Mouse (Mus musculus) liver, embryonic 11.5 days (tissue): ENCODE measurements around the gene Gpsm3. TPM values are rescaled to one million over a fixed set of nuclear protein-coding genes. Genes with fewer than 3 reads are reported as not detected.
"Not testable (repeated sequence)": the region's sequence is repeated elsewhere in the genome, so short reads cannot be mapped to it uniquely, and the experiment has no call there.

ENCODE experiments used
- ATAC-seq: fragments of 200-750 bp; cut with Nextera tagmentation; replicated peaks from 2 replicates; pipeline ENCODE4 v1.8.0; 2017; ENCODE audit warnings: moderate number of reproducible peaks, mild to moderate bottlenecking, moderate TSS enrichment, moderate library complexity; ENCODE audit not compliant: low FRiP score
- DNase-seq: peaks from one replicate; pipeline ENCODE4 v3.0.0-alpha.2; 2017; ENCODE audit warnings: low spot score
- H3K27ac ChIP-seq: fragments of 300-500 bp; sonication (generic); 2 replicates; pipeline ENCODE4 v1.5.1; 2014; ENCODE audit warnings: mild to moderate bottlenecking, low read depth, low read length, control low read depth
- H3K27me3 ChIP-seq: fragments of 300-500 bp; sonication (generic); replicated peaks from 2 replicates; pipeline ENCODE4 v1.6.1; 2014; ENCODE audit warnings: low read length, mixed read lengths; ENCODE audit not compliant: control insufficient read depth, insufficient read depth
- H3K36me3 ChIP-seq: fragments of 300-500 bp; sonication (generic); 2 replicates; pipeline ENCODE4 v1.6.1; 2014; ENCODE audit warnings: mild to moderate bottlenecking, low read length, moderate library complexity, mixed read lengths; ENCODE audit not compliant: control insufficient read depth, insufficient read depth
- H3K4me1 ChIP-seq: fragments of 300-500 bp; sonication (generic); replicated peaks from 2 replicates; pipeline ENCODE4 v1.6.1; 2014; ENCODE audit warnings: low read length, mixed read lengths; ENCODE audit not compliant: control insufficient read depth, insufficient read depth
- H3K4me2 ChIP-seq: fragments of 300-500 bp; sonication (generic); 2 replicates; pipeline ENCODE4 v1.6.1; 2014; ENCODE audit warnings: mild to moderate bottlenecking, control low read depth, moderate library complexity
- H3K4me3 ChIP-seq: fragments of 300-500 bp; sonication (generic); 2 replicates; pipeline ENCODE4 v1.5.1; 2014; ENCODE audit warnings: low read depth, low read length, control low read depth
- H3K9ac ChIP-seq: fragments of 300-500 bp; sonication (generic); 2 replicates; pipeline ENCODE4 v1.6.1; 2014; ENCODE audit warnings: low read depth, low read length, control low read depth
- H3K9me3 ChIP-seq: fragments of 300-500 bp; sonication (generic); 2 replicates; pipeline ENCODE4 v1.6.1; 2016; ENCODE audit warnings: low read length, inconsistent platforms, mixed read lengths; ENCODE audit not compliant: control insufficient read depth
- WGBS: fragments of 180-500 bp; shearing (Covaris S2); extraction: QIAGEN DNeasy Blood & Tissue Kit; methylation state at CpG from one replicate; pipeline ENCODE4 v1.1.7; 2014; 5-methylcytosine and 5-hydroxymethylcytosine counted together
- polyA plus RNA-seq: library from polyadenylated mRNA; unstranded; fragments of >200 nt; fragmentation: Nextera tagmentation; extraction: Ambion mirVana; gene quantifications from 2 replicates; pipeline ENCODE4 v1.2.1, GENCODE M21; 2014

The Gpsm3 gene
- 18.5 and 19.8 TPM in 2 replicates for polyA plus RNA-seq

DNA sequence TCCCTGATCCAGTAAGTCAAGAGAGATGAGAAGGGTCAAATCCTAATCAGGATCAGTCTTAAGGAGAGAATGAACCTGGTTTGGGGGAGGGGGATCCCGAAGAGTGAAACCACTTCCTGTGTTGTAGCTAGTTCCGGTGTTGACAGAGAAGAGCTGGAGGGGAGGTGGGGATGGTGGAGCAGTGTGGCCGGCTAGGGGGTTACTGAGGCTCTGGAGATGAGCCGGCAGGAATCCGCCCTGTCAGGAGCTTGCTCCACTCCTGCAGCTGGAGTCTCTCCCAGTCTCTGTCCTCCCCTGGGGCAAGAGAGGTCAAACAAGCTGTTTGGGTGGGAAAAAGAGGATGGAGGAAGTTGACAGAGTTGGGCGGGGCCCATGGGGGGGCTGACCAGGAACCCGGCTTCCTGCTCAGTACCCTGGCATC is at the start of gene Gpsm3:
Gpsm3 (plus strand) TSS at position 126 of the 421 bp plus-strand sequence.
- DNase-seq (no peak), ATAC-seq (no peak)
- peak within 1 kb of the TSS; percentile 91 for H3K4me3 ChIP-seq
- H3K9me3 ChIP-seq = no peaks in the 10 kb centered on the region
- peak within 1 kb of the TSS; percentile 96 for H3K9ac ChIP-seq
- no peaks in the 10 kb centered on the region for H3K27me3 ChIP-seq
- WGBS = 3% methylated on average over 7 of the region's 7 CpGs
- no peaks in the 10 kb centered on the region; the same call in 1 of the 2 replicates for H3K36me3 ChIP-seq
- H3K4me2 ChIP-seq = peak within 1 kb of the TSS; percentile 100
- peaks cover 54% of the 10 kb centered on the region for H3K4me1 ChIP-seq
- H3K27ac ChIP-seq = peak within 1 kb of the TSS; percentile 95

DNA sequence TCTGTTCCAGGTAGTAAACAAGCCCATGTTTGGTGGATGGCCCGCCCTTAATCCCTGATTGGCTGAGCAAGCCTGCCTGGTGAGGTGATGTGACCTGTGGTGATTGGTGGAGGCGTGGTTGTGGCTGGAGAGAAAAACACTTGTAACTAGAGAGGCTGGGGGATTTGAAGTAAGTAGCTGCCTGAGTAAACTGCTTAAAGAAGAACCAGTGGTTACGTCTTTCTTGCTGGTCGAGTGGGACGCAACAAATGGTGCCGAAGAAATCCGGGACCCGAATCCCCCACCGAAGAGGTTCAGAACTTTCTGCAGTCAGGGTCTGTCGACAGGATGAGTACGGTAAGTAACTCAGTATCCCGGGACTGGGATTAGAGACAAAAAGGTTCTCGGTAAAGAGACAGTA is 46.0 kb upstream of the Gpsm3 start:
- H3K4me1 ChIP-seq, H3K9ac ChIP-seq, H3K9me3 ChIP-seq, H3K27me3 ChIP-seq, H3K4me2 ChIP-seq, DNase-seq, ATAC-seq, H3K4me3 ChIP-seq, H3K27ac ChIP-seq, H3K36me3 ChIP-seq: not testable (repeated sequence)
- 93% methylated on average over 12 of the region's 13 CpGs for whole genome bisulfite sequencing

- H3K9ac ChIP-seq = no peak overlapping the region
- H3K4me3 ChIP-seq = no peak overlapping the region
- no peaks in the 10 kb centered on the region for H3K27me3 ChIP-seq
- no peak for ATAC-seq
- no peaks in the 10 kb centered on the region for H3K36me3 ChIP-seq
- 96% methylated on average over 1 of the region's 1 CpGs for WGBS
- no peaks in the 10 kb centered on the region for H3K4me1 ChIP-seq
- no peak overlapping the region for H3K27ac ChIP-seq
- no peaks in the 10 kb centered on the region for H3K9me3 ChIP-seq
- DNase-seq = no peak
- H3K4me2 ChIP-seq = no peak overlapping the region
These were observed 42.8 kb upstream of the Gpsm3 start for GRCm38 (mm10) chr17:34546797-34547196.

- Histone ChIP-seq H3K4me3 (no peak overlapping the region), H3K4me2 (no peak overlapping the region), H3K27ac (no peak overlapping the region), H3K9me3 (no peaks in the 10 kb centered on the region), H3K4me1 (no peaks in the 10 kb centered on the region), H3K9ac (no peak overlapping the region), H3K27me3 (no peaks in the 10 kb centered on the region), H3K36me3 (no peaks in the 10 kb centered on the region)
- 86% methylated on average over 4 of the region's 4 CpGs for WGBS
- ATAC-seq (no peak), DNase-seq (no peak)
These were observed 42.0 kb upstream of the Gpsm3 start for GRCm38 (mm10) chr17:34547601-34548000.

DNA sequence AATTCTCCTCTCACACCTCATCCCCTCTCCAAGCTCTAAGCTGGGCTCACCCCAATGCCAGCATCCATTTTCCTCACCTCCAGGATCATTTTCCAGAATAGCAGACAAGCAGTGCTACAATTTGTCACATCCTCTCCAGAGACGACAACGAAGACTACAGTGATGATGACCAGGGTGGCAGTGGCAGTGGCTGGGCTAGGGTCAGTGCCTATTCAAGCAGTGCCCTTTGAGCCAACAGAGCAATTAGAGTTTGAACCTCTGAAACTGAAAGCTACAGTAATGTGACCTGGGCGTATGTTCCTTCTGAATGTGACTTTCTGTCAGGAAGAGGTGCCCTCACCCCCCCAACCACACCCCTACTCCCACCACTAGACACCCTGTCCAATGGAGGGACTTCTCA is 40.5 kb upstream of the Gpsm3 start:
- Histone ChIP-seq H3K36me3 (no peaks in the 10 kb centered on the region), H3K4me2 (no peak overlapping the region), H3K27me3 (no peaks in the 10 kb centered on the region), H3K4me1 (no peaks in the 10 kb centered on the region), H3K4me3 (no peak overlapping the region), H3K9me3 (no peaks in the 10 kb centered on the region), H3K9ac (no peak overlapping the region), H3K27ac (no peak overlapping the region)
- no peak for ATAC-seq
- DNase-seq = no peak
- 88% methylated on average over 3 of the region's 3 CpGs for WGBS

- no peak for ATAC-seq
- H3K36me3 ChIP-seq = no peaks in the 10 kb centered on the region
- H3K4me1 ChIP-seq = no peaks in the 10 kb centered on the region
- H3K27me3 ChIP-seq = no peaks in the 10 kb centered on the region
- no peak overlapping the region for H3K27ac ChIP-seq
- H3K9me3 ChIP-seq = no peaks in the 10 kb centered on the region
- H3K9ac ChIP-seq = no peak overlapping the region
- DNase-seq = no peak
- no peak overlapping the region for H3K4me2 ChIP-seq
- H3K4me3 ChIP-seq = no peak overlapping the region
- WGBS = 74% methylated on average over 2 of the region's 2 CpGs
These were observed 39.8 kb upstream of the Gpsm3 start for GRCm38 (mm10) chr17:34549843-34550242.

DNA sequence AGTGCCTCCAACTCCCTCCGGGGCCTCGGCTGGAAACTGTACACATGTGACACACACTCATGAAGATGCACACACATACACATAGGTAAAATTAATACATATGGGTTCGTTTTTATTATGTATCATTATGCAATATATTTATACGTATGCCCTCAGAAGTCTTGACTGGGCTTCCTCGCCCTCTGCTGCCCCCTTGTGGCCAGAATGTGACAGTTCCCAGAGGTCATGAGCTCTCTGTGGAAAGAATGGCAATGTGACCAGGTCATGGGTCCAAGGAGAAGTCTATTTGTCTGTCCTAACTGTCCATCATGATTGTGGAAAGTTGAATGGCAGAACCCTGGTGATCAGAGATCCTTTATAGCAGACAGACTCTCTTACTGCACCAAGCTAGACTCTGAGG is 34.1 kb upstream of the Gpsm3 start:
- 20% methylated on average over 5 of the region's 5 CpGs for WGBS
- DNase-seq = peak; percentile 69
- Histone ChIP-seq H3K4me1 (no peaks in the 10 kb centered on the region), H3K36me3 (no peaks in the 10 kb centered on the region), H3K27ac (no peak overlapping the region), H3K4me2 (no peak overlapping the region), H3K9me3 (no peaks in the 10 kb centered on the region), H3K9ac (no peak overlapping the region), H3K27me3 (no peaks in the 10 kb centered on the region), H3K4me3 (no peak overlapping the region)
- no peak for ATAC-seq

- H3K4me2 ChIP-seq = no peak overlapping the region
- DNase-seq (no peak), ATAC-seq (no peak)
- H3K27me3 ChIP-seq = no peaks in the 10 kb centered on the region
- 71% methylated on average over 8 of the region's 8 CpGs for WGBS
- H3K36me3 ChIP-seq = no peaks in the 10 kb centered on the region
- H3K9ac ChIP-seq = no peak overlapping the region
- H3K9me3 ChIP-seq = no peaks in the 10 kb centered on the region
- no peak overlapping the region for H3K27ac ChIP-seq
- no peaks in the 10 kb centered on the region for H3K4me1 ChIP-seq
- H3K4me3 ChIP-seq = no peak overlapping the region
These were observed 33.2 kb upstream of the Gpsm3 start for GRCm38 (mm10) chr17:34556406-34556805.

DNA sequence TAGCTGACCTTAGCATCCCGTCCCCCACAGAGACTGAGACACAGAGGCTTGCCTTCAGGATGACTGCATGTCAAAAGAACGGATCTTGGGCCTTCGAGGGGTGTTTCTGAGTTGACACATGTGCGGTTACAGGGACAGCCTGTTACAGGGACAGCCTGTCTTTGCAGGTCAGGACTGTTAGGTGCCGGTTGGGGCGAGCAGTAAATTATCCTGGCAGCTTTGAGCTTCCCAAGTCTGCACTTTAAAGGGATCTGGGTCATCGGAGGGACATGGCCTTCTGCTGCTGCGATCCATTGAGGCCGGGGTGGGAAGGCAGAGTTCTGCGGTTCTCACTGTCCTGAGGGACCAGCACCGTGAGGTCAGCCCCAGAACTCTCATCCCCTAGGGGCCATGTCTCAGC is 32.2 kb upstream of the Gpsm3 start:
- ATAC-seq = no peak
- Histone ChIP-seq H3K4me1 (no peaks in the 10 kb centered on the region), H3K9ac (no peak overlapping the region), H3K27ac (no peak overlapping the region), H3K4me2 (no peak overlapping the region), H3K27me3 (no peaks in the 10 kb centered on the region), H3K9me3 (no peaks in the 10 kb centered on the region), H3K36me3 (no peaks in the 10 kb centered on the region), H3K4me3 (no peak overlapping the region)
- 69% methylated on average over 11 of the region's 11 CpGs for WGBS
- no peak for DNase-seq
